Mouse (Mus musculus): ENCODE data around the gene Xpr1. TPM values are rescaled to one million over a fixed set of nuclear protein-coding genes. Genes with fewer than 3 reads are reported as not detected.
A peak's percentile ranks its signal among the peaks of the same experiment; 100 is the strongest.

The Xpr1 gene
- total RNA-seq, 2 experiments from 2014 or later, result 77.5 to 87.5 TPM

- DNase-seq (ENCODE audit: low spot score in 2 of 2), result no peak
- intact Hi-C loops (cut with DNase I), result no loop called here
Measured at GRCm38 (mm10) chr1:155347339-155347738, 69.9 kb downstream of the Xpr1 start.

GRCm38 (mm10) chr1:155344019-155344418, 73.2 kb downstream of the Xpr1 start:
- intact Hi-C loops (cut with DNase I), result no loop called here
- DNase-seq (ENCODE audit: low spot score in 2 of 2), result no peak

GRCm38 (mm10) chr1:155339622-155340021, 77.6 kb downstream of the Xpr1 start:
- intact Hi-C loops (cut with DNase I), result no loop called here
- DNase-seq (ENCODE audit: low spot score in 2 of 2), result no peak

DNA sequence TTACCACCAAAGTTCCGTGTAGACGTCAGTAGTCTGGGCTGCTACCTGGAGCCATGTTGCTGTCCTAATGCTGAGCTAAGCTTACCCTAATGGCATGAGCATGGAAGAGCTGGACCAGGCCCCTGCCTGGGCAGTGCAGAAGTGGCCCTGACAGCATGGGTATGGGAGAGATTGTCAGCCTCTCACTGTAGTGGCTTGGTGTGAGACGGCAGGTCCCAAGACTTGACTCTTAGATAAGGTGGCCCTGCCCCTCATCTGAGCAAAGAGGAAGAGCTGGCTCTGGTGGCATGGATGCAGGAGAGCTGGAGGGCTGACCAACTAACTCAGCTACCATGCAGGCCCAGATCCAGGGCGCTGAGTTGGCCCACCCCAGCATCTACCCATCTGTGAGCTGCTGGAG, 79.9 kb downstream of the Xpr1 start:
- DNase-seq (ENCODE audit: low spot score in 2 of 2), result no peak
- intact Hi-C loops (cut with DNase I), result no loop called here

DNA sequence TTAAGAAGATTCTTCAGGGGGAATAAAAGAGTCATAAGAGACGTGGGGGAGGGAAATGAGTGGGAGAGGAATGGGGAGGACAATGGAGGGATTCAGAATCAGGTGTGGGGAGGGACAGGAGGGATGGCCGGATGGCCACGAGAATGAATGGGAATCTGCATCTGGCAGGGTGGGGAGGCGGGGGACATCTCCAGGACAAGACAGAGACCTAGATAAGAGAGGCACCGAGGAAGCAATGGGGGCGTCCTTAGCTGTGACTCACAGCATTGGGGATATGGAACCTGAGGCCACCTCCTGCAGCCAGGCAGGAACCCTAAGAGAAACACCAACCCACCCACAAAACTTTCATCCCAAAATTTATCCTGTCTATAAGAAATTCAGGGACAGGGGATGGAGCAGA, 81.3 kb downstream of the Xpr1 start:
- no peak for DNase-seq (ENCODE audit: low spot score in 2 of 2)
- intact Hi-C loops (cut with DNase I), result no loop called here

GRCm38 (mm10) chr1:155322183-155322582, 95.0 kb downstream of the Xpr1 start:
- intact Hi-C loops (cut with DNase I), result no loop called here
- DNase-seq (ENCODE audit: low spot score in 2 of 2), result no peak

DNA sequence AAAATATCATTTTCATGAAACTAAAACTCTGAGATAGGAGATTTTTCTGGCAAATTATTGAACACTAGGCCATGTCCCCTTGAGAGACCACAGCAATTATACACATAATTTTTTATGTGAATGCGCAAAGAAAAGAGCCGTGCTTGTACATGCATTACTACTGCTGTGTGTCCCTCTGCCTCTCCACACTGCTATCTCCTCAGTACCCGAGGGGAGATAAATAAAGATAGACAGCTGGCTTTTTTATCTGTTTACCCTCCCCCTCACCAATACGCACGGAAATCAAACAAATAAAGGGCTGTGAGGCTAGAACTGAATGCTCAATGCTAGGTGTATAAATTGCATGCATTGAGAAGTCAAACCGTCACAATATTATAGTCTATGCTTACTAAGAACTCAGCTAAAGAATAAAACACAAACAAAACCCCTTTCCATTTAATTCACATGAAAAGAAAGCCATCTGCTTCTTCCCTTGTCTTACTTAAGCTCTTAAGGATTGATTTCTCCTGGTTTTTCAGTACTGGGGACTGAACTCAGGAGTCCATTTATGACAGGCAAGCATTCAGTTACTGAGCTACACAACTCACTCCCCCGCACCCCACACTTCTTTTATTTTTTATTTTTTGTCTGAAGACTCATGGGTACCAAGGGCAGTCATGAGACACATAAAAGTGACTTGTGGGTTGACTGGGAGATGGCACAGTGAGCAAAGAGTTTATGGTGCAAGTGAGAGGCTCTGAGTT, 97.0 kb downstream of the Xpr1 start:
- intact Hi-C loops (cut with DNase I), result no loop called here
- no peak for DNase-seq (ENCODE audit: low spot score in 2 of 2)

GRCm38 (mm10) chr1:155319513-155319912, 97.7 kb downstream of the Xpr1 start:
- intact Hi-C loops (cut with DNase I), result no loop called here
- no peak for DNase-seq (ENCODE audit: low spot score in 2 of 2)

DNA sequence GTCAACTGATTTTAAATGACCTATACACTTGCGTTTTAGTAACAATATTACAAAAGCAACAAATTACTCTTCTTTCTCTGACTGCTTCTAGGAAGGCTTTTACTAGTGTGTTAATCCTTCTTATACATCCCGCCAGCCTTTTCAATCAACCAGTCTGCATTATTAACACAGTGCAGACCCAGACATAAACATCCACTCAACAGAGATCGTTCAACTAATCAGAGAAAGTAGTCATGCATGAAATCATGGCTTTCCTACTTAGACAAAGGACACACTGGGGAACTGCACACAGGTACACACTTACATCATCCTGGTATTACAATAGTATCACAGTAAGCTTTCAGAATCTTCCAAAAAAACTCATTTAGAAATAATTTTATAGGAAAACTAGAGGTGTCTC, 105.5 kb downstream of the Xpr1 start:
- DNase-seq (ENCODE audit: low spot score in 2 of 2), result no peak
- intact Hi-C loops (cut with DNase I), result no loop called here

DNA sequence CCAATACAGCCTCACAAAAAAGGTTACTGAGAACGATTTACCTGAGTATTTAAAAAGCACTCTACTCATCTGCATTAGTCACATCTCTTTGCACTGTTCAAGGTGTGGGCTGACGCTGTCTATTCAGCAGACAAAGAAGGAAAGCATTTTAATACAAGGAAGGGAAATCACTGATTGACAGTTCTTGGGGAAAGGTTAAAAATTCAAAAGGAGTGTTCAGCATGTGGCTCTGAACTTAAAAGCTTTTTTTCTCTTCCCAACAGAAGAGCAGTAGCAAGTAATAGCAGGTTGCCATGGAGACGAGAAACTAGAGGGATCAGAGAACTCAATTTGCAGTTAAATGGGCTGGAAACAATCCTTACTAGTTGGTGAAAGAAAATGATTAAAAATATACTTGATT, 110.3 kb downstream of the Xpr1 start:
- intact Hi-C loops (cut with DNase I), result no loop called here
- peak; percentile 50 to 63 for DNase-seq (ENCODE audit: low spot score in 2 of 2)

DNA sequence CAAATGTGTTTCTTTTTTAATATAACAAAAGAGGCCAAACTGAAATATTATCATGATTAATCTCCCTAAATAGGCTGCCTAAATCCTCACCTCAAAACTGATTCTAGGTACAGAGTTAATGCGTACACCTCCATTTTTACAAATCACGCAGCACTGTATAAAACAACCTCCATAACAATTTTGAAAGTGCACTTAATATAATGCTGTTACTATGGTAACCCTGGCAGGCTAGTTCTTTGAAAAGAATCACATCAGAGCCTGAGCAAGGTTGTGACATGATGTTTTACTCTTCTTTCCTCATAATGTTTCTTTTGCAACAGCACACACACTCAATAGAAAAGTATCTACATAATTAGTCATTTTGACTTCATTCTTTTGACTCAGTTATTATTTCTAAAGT, 113.8 kb downstream of the Xpr1 start:
- intact Hi-C loops (cut with DNase I), result no loop called here
- no peak for DNase-seq (ENCODE audit: low spot score in 2 of 2)

DNA sequence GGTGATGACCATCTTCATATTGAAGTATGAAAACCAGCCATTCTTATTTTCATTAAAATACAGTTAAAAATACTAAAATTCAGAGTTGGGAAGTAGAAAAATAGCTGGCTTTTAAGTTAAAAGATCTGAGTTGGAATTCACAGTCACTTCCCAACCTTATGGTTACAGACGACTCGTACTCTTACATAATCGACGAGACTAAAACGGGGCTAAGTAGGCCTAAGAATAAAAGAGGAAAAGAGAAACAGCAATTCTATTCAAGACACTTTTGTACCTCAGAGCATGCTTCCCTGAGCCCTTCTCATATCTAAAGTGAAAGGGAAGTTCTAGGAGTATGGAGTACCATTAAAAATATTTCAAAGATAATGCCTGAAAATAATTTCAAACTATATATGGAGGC, 119.6 kb downstream of the Xpr1 start:
- peak in 1 of 2 experiments; percentile 57 for DNase-seq (ENCODE audit: low spot score in 2 of 2)
- intact Hi-C loops (cut with DNase I), result loop anchor here (5.0 kb wide), 1 partner anchor 120 kb away; the partner anchor contains the start of gene Xpr1

DNA sequence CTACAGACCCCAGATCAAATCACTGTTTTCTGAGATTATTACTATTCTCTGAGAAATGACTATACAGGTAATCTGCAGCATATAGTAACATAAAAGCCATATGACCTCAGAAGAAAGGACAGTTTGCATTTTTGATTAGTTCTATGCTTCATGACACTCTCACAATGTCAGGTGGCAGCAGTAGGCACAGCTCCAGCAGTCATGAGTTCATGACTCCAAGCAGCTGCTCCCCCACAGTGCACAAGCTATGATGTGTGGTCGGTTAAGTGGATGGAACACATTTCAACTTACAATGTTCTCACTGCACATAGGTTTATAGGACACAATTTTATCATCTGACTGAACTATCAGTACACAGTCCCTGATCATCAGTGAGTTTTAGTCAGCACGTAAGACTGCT, 120.0 kb downstream of the Xpr1 start:
- intact Hi-C loops (cut with DNase I), result loop anchor here (5.0 kb wide), 1 partner anchor 120 kb away; the partner anchor contains the start of gene Xpr1
- DNase-seq (ENCODE audit: low spot score in 2 of 2), result no peak

- intact Hi-C loops (cut with DNase I), result loop anchor here (1.0 kb wide), 1 partner anchor 244 kb away; no protein-coding TSS in a partner anchor
- DNase-seq (ENCODE audit: low spot score in 2 of 2), result peak; percentile 52 to 80
Measured at GRCm38 (mm10) chr1:155293446-155293845, 123.8 kb downstream of the Xpr1 start.

GRCm38 (mm10) chr1:155289411-155289810, 127.8 kb downstream of the Xpr1 start:
- no peak for DNase-seq (ENCODE audit: low spot score in 2 of 2)
- intact Hi-C loops (cut with DNase I), result loop anchor here (10.0 kb wide), 1 partner anchor 505 kb away; no protein-coding TSS in a partner anchor

DNA sequence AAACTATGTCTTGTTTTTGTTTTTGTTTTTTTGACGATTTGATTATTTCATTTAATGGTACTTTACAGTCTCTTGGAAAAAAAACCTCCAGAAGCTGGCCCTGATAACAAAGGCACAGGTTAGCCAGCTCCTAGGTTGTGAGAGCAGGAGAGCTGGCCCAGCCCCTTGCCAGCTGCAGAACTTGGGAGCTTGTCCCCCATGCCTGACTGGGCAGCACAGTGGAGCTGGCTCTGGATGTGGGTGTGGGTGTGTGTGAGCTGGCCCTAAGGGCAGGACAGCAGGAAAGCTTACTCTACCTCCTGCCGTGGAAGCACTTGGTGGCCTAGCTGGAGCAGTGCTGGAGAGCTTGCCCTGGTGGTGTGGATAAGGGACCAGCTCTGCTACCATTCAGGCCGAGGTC, 129.2 kb downstream of the Xpr1 start:
- intact Hi-C loops (cut with DNase I), result loop anchor here (10.0 kb wide), 1 partner anchor 503 kb away; no protein-coding TSS in a partner anchor
- no peak for DNase-seq (ENCODE audit: low spot score in 2 of 2)

GRCm38 (mm10) chr1:155283808-155284207, 133.4 kb downstream of the Xpr1 start:
- no peak for DNase-seq (ENCODE audit: low spot score in 2 of 2)
- intact Hi-C loops (cut with DNase I), result loop anchor here (5.0 to 10.0 kb wide), 2 partner anchors 187 to 499 kb away; partner anchors contain the start of gene Ier5

GRCm38 (mm10) chr1:155281003-155281793, 136.0 kb downstream of the Xpr1 start:
- peak; percentile 78 to 92 for DNase-seq (ENCODE audit: low spot score in 2 of 2)
- intact Hi-C loops (cut with DNase I), result loop anchor here (2.0 to 10.0 kb wide), 5 partner anchors 52 to 496 kb away; partner anchors contain the start of gene Ier5

GRCm38 (mm10) chr1:155280306-155280705, 136.9 kb downstream of the Xpr1 start:
- intact Hi-C loops (cut with DNase I), result loop anchor here (2.0 to 10.0 kb wide), 5 partner anchors 52 to 496 kb away; partner anchors contain the start of gene Ier5
- DNase-seq (ENCODE audit: low spot score in 2 of 2), result peak in 1 of 2 experiments; percentile 68

DNA sequence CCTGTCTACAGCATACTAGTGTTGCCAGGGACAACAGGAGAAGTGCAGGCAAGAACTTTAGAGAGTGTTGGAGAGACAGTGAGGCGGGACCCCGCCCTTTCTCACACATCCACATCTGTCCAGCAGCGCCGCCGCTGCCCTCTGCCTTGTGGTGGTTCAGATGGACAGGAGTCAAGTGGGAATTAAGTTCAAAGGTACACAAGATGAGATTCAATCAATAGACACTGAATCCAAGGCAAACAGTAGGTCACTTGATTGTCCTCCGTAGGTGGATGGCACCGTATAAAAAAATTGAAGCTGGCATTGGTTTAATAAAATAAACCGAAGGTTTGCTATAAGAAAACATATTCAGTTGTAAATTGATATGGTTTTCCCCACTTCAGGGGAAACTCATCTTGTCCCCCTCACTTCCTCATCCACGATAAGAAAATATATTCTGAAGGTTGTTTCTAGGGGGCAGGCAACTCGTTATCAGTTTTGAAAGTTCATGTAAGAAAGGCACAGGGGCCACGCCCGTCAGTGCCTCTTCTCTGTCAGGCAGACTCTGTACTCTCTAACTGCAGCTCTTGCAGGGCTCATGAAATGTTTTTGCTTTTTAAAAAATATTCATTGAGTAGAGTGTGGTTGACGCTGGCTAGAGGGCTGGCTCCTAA, 140.7 kb downstream of the Xpr1 start:
- intact Hi-C loops (cut with DNase I), result no loop called here
- no peak for DNase-seq (ENCODE audit: low spot score in 2 of 2)

Data from left cerebral cortex, postnatal 25 days (tissue).